Mouse (Mus musculus) bone marrow, adult 2 months (tissue): Measurements from ENCODE around the gene Sarm1. TPM values are rescaled to one million over a fixed set of nuclear protein-coding genes. Genes with fewer than 3 reads are reported as not detected.
A peak's percentile ranks its signal among the peaks of the same experiment; 100 is the strongest.

Experiments
- H3K27ac ChIP-seq: fragments of 200-500 bp; 2 replicates; pipeline ENCODE4 v1.5.1; 2012; ENCODE audit warnings: low read depth, mild to moderate bottlenecking, control low read depth, inconsistent platforms, low read length; ENCODE audit not compliant: control insufficient read depth, poor library complexity, insufficient read depth
- H3K4me1 ChIP-seq: fragments of 200-500 bp; 2 replicates; pipeline ENCODE4 v1.6.1; 2011; ENCODE audit warnings: low read length; ENCODE audit not compliant: control insufficient read depth, insufficient read depth
- H3K4me3 ChIP-seq: fragments of 200-500 bp; replicated peaks from 2 replicates; pipeline ENCODE3; 2011; ENCODE audit warnings: mild to moderate bottlenecking, low read depth, low read length, control low read depth; ENCODE audit not compliant: control insufficient read depth
- CTCF ChIP-seq: fragments of 200-500 bp; IDR thresholded peaks from 2 replicates; pipeline ENCODE4 v1.5.1; 2011; ENCODE audit warnings: low read length, control low read depth; ENCODE audit not compliant: control insufficient read depth, insufficient read depth
- POLR2A ChIP-seq: fragments of 200-500 bp; IDR thresholded peaks from 2 replicates; pipeline ENCODE4 v1.6.1; 2011; ENCODE audit warnings: low read depth, mild to moderate bottlenecking, control low read depth, low read length, borderline replicate concordance; ENCODE audit not compliant: control insufficient read depth
- WGBS: fragments of 180-500 bp; shearing (Covaris S2); methylation state at CpG from one replicate; pipeline ENCODE4 v1.1.7; 2018; 5-methylcytosine and 5-hydroxymethylcytosine counted together
- polyA plus RNA-seq: library from polyadenylated mRNA; stranded (reverse); fragments of >200 nt; gene quantifications from 2 replicates; pipeline ENCODE4 v1.2.4, GENCODE M21; 2011; ENCODE audit warnings: low replicate concordance; ENCODE audit not compliant: missing spikeins, insufficient read depth, insufficient read length

The Sarm1 gene
- polyA plus RNA-seq, 1 experiment = not detected

DNA sequence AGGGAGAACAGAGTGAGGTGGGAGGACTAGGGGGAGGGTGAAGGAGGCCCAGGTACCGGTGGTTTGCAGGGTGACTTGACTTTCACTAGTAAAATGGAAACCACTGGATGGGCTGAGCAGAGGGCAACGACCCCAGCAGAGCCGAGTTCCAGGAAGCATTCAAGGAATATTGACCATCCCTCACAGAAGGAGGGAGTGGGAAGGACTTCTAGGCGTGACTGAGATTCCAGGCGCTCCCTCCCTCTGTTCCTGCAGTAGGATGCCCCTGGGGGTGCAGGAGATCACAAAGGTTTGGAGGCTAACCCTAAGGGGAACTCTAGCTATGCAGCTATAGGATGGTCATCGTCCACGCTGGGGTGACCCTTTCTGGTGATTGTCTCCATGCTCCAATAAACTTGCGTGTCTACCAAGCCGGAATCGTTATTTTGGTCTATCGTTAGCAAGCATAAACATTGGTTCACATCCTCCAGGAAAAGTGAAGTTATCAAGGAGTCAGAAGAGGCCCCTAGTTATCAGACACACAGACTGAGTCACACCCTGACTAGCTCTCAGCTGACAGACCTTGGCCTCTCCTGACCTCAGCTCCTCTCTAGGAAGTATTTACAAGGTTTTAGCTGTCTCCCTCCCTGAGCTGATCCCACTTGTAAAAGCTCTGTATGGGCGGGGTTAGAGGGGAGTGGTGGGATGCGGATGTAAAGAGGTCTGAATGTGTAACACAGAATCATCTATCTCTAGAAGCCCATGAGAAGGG, 34.1 kb downstream of the Sarm1 start:
- 68% methylated on average over 13 of the region's 13 CpGs for WGBS
- H3K27ac ChIP-seq = no peak overlapping the region
- TF ChIP-seq POLR2A = no peak
- TF ChIP-seq CTCF = no peak
- H3K4me3 ChIP-seq = no peak overlapping the region
- H3K4me1 ChIP-seq = peaks cover 6% of the 10 kb centered on the region

DNA sequence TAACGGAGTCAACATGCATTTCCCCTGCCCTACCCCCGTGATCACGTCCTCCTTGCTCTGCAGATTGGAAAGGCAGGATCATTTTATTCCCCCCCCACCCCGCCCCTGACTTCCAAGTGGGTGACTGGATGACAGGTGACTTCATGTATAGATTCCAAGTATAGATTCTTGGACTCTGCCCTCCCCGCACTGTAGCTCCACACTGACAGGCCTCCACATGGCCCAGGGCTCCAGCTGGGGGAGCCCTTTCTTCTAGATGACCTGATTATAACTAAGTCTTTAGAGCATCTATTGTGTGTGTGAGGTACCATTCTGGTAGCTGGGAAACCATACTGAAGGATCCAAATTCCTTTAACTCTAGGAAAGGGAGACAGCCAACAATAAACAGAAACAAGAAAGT, 34.9 kb downstream of the Sarm1 start:
- no peak overlapping the region for H3K4me3 ChIP-seq
- no peak overlapping the region for H3K27ac ChIP-seq
- TF ChIP-seq CTCF (no peak), POLR2A (no peak)
- WGBS = 87% methylated on average over 5 of the region's 5 CpGs
- H3K4me1 ChIP-seq = peaks cover 6% of the 10 kb centered on the region

DNA sequence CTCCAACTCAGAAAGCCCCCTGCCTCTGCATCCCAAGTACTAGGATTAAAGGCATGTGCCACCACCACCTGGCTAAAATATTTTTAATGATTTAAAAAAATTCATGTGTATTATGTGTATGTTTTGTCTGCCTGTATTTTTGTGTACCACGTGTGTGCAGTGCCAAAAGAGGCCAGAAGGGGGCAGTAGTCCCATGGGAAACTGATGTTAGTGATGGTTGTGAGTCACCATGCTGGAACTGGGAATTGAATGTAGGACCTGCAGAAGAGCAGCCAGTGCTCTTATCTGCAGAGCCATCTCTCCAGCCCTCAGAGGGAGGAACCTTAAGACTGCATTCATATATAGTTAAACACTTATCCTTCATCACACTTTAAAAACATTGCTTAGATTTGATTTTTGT, 35.7 kb downstream of the Sarm1 start:
- H3K27ac ChIP-seq = no peak overlapping the region

DNA sequence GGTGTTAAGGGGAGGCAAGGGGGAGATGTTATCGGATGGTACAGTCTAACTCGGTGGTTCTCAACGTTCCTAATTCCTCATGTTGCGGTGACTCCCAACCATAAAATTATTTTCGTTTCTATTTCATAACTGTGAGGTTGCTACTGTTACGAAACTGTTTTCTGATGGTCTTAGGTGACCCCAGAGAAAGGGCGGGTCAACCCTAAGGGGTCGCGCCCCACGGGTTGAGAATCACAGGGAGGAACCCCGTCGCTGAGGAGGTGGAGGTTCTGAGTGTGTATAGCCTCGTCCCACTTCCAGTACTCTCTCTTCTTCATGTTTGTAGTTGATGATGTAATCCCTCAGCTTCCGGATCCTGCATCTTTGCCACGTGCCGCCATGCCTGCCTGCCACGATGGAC, 38.8 kb downstream of the Sarm1 start:
- 36% methylated on average over 17 of the region's 17 CpGs for WGBS
- TF ChIP-seq POLR2A (no peak), CTCF (no peak)
- no peak overlapping the region for H3K4me3 ChIP-seq
- peaks cover 3% of the 10 kb centered on the region; the same call in 1 of the 2 replicates for H3K4me1 ChIP-seq
- H3K27ac ChIP-seq = no peak overlapping the region

More for the DNA sequence above, 35.7 kb downstream of the Sarm1 start:
- Histone ChIP-seq H3K4me1 (peaks cover 6% of the 10 kb centered on the region), H3K4me3 (no peak overlapping the region)
- 71% methylated on average over 1 of the region's 1 CpGs for WGBS
- TF ChIP-seq POLR2A (no peak), CTCF (peak; percentile 29; the same call in 1 of the 2 replicates)

DNA sequence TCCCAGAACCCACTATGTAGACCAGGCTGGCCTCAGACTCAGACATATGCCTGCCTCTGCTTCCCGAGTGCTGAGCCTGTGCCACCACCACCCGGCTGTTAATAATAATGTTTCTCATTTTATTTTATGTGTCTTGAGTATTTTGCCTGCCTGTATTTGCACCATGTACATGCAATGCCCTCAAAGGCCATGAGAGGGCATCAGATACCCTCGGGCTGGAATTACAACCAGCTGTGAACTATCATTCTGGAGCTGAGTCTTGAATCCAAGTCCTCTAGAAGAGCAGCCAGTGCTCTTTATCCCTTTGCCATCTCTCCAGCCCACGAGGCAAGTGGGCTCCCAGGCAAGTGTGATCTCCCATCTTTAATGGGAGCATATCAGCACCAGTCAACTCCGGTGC, 42.2 kb downstream of the Sarm1 start:
- WGBS = 25% methylated on average over 5 of the region's 5 CpGs
- Histone ChIP-seq H3K4me3 (no peak overlapping the region), H3K27ac (no peak overlapping the region), H3K4me1 (no peaks in the 10 kb centered on the region)
- TF ChIP-seq POLR2A (no peak), CTCF (peak; percentile 32; the same call in 1 of the 2 replicates)

DNA sequence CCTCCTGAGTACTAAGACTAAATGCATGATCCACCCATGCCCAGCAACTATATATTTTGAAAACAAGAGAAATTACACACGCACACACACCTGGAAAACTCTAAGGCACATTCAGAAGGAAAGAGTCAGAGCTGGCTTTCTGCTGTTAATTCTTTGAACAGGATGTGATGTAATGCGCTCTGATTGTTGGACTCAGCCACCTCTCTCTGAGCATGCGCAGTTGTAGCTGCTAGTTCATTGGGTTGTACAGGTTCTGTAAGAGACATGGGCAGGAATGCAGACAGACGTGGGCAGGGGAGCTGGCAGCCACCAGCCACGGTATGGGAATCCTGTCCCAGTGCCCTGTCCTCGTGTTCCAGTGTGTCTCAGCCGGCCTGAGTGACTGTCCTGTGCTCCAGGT, 43.3 kb downstream of the Sarm1 start:
- no peak overlapping the region for H3K4me3 ChIP-seq
- no peak overlapping the region for H3K27ac ChIP-seq
- no peaks in the 10 kb centered on the region for H3K4me1 ChIP-seq
- no peak for TF ChIP-seq CTCF
- no peak for TF ChIP-seq POLR2A
- WGBS = 54% methylated on average over 7 of the region's 7 CpGs

DNA sequence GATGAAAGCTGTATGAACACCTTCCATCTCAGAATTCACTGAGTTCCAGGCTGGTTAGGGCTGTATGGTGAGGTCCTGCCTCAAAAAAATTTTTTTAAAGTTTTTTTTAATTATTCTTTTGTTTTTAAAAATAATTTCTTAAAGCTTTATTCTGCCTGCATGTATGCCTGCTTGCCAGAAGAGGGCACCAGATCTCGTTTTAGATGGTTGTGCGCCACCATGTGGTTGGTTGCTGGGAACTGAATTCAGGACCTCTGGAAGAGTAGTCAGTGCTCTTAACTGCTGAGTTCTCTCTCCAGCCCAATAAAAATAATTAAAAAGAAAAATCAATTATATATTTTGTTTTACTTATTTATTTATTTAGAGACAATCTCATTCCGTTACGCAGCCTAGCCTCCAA, 43.9 kb downstream of the Sarm1 start:
- H3K4me3 ChIP-seq = no peak overlapping the region
- 17% methylated on average over 4 of the region's 4 CpGs for WGBS
- H3K4me1 ChIP-seq = no peaks in the 10 kb centered on the region
- TF ChIP-seq POLR2A (no peak), CTCF (peak; percentile 90)
- no peak overlapping the region for H3K27ac ChIP-seq

DNA sequence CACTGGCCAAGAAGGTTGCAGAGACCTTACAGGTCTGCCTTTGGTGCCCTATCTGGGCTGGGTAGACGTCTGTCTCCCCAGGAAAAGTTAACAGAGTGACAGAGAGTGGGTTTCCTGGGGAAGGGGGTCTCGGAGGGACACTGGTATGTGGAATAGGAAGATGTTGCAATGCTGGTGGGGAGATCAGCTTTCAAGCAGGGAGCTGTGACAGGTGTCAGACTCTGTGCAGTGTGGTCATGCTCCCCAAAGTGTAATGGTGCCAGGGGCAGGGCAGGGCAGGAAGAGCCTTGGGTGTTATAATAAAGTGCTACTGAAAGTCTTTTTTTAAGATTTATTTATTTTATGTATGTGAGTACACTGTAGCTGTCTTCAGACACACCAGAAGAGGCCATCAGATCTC, 47.2 kb downstream of the Sarm1 start:
- TF ChIP-seq CTCF = no peak
- TF ChIP-seq POLR2A = no peak
- no peak overlapping the region for H3K27ac ChIP-seq
- 20% methylated on average over 2 of the region's 2 CpGs for WGBS

More for the DNA sequence above, 47.2 kb downstream of the Sarm1 start:
- H3K4me1 ChIP-seq = no peaks in the 10 kb centered on the region
- no peak overlapping the region for H3K4me3 ChIP-seq
